Mouse (Mus musculus) spleen, postnatal 36 days (tissue): Measurements from ENCODE around the gene Vac14.

Experiments
- DNase-seq, 2 experiments: peaks; one replicate each; pipeline ENCODE4 v3.0.0; 2022; ENCODE audit warnings: low spot score in 2 of 2, mixed read lengths in 1 of 2

Vac14 gene

DNA sequence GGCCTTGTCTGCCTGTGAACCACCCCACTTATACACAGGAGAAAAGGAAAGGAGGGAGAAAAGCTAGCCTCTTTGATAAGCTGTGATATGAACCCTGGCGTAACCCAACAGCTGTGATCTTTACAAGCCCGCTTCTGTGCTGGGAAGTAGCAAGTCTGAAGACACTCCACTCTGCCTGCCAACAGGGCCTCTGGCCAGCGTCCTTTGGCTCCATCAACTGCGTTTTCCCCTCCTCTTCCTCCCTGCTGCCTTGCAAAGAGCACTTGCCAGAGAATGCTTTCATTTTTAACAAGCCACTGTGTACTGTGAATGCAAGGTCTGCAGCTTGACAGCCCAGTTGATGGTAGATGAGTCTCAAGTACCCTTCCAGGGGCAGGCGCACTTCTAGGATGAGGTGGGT lies 69.3 kb downstream of the Vac14 start:
- peak; percentile 15 to 39 for DNase-seq

DNA sequence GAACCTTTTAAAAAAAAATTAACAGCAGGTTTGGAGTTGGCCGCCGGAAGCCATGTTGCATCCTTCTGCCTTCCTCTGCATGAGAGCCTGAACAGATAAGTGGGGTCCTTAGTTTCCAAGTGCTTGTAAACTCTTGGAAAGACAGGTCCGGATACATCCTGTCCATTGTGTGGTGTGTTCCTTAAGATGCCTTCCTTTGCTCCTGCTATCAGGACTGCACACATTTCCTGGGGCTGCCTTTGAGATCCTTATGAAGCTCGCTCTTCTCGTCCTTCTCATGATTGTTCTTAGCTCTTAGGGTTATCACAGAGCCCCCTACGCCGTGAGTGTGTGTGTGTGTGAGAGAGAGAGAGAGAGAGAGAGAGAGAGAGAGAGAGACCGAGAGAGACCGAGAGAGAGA lies 71.6 kb downstream of the Vac14 start:
- DNase-seq = no peak

DNA sequence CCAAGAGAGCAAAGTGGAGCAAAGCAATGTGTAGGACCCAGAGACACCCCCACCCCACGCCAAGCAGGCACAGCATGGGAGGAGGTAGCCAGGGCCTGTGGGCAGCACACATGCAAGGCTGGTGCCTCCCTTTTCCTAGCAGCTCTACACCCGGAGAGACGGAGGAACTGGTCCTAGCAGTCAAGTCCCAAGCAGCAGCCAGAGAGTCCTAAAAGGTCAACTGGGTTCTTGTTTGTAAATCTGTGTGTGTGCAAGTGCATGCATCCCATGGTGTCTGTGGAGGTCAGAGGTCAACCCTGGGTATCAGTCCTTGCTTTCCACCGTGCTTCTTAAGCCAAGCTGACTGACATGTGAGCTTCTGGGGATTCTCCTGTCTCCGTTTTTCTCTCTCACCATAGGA lies 75.8 kb downstream of the Vac14 start:
- no peak for DNase-seq

DNA sequence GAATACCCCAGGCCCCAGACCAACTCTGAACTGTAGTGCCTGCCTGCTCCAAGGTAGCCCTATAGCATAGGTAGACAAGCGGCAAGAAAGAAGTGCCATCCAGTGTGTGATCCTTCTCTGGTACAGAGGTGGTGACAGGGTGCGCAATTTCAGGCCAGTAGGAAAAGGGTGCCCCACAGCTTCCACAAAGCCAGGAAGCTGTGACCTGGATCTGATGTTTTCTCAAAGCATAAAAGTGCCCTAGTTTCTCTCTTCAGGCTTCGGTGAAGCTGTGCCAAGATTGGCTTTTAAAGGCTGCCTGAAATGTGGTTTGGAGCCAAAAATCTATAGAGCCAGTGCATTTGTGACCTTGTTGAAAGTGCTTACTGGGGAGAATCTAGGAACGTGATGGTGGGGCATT lies 76.4 kb downstream of the Vac14 start:
- DNase-seq = no peak

DNA sequence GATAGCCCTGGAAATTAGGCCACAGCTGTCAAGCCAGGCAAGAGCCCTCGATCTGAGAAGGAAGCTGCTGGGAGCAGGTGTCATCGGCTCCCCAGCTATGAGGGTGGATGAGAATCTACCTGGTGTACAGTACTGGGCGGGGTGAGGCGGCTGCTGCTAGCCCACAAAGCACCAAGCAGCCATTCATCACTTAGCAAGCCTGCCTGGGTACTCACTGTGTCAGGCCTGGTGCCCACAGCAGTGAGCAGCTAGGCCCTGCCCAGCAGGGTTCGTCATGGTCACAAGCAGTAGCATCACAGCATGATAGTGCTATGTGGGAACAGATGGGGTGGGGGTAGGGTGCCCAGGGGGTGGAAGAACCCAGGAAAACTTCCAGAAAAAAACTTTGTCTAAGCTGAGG lies 77.0 kb downstream of the Vac14 start:
- DNase-seq = no peak

DNA sequence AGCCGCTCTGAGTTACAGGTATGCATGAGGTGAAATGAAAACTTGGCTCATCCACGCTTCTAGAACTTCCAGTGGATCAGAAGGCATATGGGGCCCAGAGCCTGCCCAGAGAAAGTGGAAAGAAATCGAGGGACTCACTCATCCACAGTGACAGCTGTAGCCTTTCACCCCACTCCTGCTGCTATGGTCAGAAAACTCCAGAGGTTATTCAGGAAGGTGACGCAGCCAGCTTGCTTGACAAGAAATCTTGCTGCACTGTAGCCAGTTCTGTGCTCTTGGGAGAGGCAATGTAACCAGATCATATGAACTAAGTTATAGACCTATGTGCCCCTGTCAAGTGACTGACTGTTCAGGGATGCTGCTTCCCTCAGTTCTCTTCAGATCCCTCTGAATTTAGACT lies 77.7 kb downstream of the Vac14 start:
- no peak for DNase-seq

DNA sequence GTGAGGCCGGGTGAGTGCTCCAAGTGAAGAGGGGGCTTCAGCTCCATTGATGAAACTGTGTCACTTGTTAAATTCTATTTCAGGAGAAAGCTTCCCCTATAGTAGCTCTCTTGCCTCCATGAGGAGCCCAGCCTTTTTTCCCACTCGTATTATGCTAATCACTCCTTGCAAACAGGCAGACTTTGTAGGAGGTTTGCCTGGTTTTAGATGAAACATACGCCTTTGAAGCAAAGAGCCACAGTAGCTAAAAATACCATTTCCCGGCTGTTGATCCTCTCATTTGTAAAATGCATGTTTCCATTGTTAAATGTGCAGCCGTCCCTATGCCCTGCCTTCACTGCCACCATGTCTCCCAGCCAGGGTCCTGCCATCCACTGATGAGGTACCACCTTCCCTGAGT lies 79.2 kb downstream of the Vac14 start:
- DNase-seq = no peak

DNA sequence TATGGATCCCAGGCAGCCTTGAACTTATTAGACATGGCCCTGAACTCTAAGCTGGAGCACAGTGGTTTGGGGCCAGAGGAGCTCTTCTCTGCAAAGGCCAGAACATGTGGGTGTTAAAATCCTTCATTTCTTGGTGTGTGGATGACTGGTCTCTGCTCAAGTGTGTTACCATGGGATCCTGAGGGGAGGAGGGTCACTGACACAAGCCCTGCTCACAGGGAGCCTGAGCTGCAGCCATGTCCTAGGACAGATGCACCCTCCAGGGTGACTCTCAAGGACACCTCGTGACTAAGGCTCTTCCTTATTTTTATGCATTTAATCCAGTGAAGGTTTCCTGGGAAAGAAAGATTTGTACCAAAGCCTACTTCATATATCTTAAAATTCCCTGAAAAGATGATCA lies 79.7 kb downstream of the Vac14 start:
- no peak for DNase-seq

DNA sequence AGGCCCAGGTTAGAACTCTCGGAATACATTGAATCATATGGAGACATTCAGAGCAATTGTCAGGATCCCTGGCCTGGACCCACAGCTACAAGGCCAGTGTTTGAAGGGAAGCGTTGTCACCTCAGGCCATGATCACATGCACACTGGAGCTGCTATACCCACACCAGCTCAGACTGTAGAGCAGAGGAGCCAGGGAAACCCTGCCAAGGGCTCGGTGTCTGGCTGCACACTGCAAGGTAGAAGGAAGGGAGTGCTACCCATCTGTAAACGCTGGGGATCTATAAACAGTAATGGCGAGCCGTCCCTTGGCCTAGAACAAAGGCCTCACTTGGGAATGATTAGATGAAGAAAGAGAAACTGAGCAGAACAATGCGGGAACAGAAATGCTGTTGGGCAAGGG lies 81.1 kb downstream of the Vac14 start:
- DNase-seq = no peak

DNA sequence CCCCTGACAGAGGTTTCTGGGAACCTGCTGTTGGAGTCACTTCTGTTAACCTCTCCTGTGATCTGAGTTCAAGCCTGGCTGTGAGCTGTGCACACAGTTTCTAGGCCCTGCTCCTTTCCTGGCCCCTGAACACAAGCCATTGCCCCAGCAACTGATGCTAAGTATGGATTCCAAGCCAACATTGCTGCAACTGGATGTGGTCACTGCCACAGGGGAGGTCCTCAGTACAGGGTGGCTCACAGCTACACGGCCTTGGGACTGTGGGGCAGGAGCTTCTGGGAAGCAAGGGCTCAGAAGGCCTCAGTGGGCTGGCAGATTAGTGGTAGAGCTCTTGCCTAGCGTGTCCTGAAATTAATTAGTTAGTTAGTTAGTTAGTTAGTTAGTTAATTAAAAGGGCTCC lies 82.2 kb downstream of the Vac14 start:
- DNase-seq = no peak

DNA sequence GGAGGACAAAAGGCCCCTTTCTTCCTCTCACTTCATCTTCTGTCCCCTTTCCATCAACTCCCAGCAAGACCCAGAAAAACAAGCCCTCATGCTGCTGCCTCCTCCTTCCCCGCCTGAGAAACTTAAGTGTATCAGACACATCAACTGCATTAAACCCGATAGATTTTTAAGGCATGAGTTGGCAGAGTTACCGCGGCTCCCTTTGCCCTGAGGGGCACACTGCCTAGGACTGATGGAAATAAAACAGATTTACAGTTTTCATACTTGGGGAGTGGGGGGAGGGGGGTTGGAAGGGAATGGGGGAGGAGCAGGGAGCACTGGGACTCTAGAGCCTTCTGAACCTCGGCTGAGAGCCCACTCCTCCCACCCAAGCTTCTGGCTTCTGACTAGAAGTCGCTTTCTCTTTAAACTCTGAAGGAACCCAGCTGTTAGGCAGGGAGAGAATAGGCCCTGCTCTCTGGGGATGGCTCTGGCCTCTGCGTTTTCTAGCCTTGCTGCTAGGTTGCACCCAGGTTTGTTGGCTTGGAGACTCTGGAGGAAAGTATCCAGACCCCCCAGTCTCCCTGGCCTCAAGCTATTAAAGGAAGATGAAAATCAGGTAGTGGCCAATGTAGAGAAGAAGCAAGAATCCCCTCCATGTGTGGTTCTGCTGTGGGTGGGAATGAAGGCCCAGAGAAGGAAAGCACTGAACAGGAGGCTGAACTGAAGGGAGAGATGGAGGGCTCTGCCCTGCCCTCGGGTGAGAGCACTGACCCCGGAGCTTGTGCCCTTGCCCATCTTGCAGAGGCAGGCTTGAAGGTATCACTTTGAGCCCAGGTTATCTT lies 84.5 kb downstream of the Vac14 start:
- no peak for DNase-seq

DNA sequence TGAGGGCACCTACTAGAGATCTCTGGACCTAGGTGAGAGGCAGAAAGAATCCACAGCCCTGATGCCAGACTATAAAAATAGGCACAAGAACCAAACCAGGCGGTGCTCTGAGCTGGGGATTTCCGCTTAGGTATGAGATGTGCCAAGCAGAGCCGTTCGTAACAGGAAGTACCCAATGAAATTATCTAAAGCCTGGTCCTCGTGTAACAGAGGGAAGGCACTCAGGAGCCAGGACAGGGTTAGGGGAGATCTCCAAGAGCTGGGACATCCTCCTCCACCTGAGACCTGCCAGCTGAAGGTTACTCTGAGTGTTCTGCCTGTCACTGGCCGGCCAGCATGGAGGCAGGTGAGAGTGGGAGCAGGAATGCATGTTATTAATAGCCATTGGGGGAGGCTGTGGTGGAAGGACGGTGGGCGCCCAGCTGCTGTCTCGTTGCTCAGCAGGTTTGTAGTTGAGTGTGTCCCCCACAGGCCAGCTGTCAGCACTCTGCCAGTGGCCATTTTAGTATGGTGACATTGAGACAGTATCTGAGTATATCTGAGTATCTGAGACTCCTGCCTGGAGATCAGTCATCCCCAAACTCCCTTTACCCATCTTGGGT lies 85.2 kb downstream of the Vac14 start:
- DNase-seq = no peak

DNA sequence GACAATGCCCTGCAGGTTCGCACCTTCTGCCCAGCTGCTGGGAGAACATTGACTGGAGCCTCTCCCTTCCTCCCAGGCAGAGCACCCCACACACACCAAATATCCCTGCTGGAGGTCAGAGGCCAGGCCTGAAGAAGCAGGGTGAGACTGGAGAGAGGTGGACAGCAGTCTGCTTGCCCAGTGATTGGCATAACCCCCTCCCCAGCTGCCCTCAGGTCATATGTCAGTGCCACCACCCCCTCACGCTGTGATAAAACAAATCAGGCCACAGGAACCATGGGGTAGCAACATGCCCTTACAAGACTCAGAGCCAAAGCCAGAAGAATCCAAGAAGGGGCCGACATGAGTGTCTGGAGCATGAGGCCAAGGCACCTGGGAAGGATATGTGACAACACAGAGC lies 85.7 kb downstream of the Vac14 start:
- no peak for DNase-seq

DNA sequence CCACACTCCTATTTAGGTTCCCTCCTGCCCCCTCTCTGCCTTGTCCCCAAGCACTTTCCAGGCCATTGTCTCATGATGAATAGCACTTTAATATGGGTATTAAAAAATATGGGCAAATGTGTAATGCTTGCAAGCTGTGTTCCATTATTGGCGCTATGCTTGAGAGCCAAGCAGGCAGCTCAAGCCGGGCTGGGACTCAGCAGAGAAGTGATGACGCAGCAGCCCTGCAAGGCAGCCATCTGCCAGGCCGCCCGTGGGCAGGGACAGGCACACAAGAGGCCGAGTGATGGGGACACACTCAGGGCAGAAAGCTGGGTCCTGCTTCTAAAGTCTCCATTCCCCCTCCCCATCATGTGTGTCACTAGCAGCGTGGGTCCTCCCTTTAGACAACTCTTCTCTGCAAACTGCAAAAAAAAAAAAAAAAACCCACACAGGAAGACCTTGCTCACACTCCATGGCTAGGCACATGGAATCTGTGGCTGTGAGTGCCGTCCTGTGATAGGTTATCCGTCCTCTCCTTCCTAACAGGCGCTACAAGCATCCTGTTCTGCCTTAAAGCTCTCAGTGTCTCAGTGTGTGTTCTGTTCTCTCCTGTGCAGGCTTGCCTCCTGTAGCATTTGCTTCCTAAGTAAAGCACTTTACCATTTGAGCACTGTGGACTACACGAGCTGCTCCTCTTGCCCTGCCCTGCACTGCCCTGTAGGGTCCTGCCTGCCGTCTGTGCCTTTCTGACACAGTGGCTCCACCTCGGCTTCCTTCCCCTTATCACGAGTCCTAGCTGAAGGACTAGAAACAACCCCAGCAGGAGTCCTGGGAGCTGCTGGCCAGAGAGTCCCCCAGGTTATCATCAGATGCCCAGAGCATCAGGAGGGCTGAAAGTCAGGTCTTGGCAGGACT lies 87.3 kb downstream of the Vac14 start:
- no peak for DNase-seq

DNA sequence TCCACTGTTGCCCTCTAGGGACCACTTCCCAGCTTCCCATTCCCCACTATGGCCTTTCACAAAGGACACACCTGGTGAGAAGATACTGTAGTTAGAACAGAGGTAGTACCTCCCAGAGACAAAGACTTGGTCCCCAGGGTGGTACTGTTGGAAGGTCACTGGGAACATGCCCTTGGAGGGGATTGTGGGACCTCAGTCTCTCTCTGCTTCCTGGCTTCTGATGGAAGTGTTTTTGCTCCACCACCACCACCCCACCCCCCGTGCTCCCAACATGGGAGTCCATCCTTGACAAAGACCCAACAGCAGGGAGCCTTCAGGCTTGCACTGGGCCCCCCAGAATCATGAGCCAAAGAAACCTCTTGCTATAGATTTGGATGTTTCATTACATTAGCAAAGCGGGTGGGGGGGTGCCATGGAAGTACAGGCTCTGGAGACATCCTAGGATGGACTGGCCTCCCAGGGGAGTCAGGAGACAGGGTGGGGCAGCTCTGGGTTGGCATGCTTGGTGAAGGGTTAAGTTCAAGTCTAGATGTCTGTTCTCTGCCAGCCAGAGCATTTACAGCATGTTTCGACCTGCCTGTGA lies 88.0 kb downstream of the Vac14 start:
- no peak for DNase-seq

DNA sequence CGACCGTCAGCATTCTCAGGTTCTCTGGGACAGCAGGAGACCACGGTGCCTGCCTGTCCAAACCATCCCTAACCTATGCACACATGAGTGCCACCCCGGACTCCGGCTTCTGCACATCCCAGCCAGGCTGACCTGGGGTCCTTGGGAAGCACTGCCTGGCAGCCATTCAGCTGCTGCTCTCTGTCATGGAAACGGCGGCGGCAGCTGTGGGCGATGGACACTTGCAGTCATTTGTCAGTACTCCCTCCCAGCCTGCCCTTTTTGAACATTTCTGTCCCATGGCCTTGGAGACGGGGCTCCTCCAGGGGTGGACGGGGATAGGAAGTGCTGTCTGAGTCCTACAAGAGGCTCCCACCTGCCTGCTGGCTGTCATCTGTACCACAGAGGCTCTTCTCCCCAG lies 90.0 kb downstream of the Vac14 start:
- DNase-seq = no peak

DNA sequence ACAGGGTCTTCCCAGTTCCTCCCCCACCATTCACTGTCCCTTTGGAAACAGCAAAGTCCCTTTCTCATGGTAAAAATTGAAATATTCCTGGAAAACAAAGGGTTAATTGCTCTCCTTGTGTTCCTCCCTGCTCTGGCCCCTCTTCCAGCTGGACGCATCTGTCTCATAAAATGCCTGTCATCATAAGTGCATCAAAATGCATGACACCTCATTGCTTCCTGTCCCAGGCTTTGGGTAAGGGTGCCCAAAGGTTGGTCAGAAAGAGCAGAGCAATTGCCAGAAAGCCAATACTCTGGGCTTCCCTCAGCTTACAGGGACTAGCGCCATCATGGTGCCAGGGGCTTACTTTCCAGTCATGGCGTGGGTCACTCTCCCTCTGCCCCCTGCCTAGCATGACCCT lies 92.2 kb downstream of the Vac14 start:
- no peak for DNase-seq

DNA sequence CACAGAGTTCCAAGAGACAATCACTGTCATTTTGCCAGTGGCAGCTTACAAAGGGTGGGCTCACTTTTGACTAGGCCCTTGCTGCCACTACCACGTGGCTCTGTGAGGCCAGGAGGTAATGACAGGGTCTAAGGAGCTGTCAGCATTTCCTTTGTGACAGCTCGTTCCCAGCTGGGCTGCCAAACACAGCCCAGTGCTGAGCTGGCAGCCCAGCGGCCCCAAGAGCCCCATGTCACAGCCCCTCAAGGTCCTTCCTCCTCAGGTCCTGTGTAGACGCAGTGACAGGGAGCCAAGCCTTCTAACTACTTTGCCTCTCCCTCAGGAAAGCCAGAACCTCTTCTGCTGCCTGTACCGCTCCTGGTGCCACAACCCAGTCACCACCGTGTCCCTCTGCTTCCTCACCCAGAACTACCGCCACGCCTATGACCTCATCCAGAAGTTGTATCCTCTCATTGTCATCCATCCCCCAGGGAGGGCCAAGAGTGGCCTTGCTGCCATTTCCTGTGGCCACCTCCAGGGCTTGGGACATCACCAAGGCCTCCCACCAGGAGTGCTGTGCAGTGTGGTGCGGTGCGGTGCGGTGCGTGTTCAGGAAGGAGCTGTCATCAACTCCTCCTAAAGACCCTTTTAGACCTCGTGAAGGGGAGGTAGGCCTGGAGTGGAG lies 93.0 kb downstream of the Vac14 start:
- DNase-seq = no peak

DNA sequence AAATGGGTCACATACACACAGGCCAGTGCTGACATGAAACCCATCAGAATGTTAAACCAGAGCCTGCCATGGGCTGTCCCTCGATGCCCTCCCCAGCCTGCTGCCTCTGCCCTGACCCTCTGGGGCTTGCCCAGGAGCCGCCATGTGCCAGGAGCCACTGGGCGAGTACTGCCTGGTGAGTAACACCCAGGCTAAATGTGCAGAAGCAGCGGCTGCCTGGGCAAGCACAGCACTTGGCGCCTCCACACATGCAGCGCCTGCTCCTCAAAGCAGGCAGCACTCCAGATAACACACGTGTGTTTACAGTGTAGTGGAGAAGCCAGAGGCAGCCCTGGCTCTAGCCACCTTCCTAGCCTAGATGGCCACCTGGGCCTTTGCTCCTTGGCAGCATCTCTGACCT lies 94.7 kb downstream of the Vac14 start:
- no peak for DNase-seq

DNA sequence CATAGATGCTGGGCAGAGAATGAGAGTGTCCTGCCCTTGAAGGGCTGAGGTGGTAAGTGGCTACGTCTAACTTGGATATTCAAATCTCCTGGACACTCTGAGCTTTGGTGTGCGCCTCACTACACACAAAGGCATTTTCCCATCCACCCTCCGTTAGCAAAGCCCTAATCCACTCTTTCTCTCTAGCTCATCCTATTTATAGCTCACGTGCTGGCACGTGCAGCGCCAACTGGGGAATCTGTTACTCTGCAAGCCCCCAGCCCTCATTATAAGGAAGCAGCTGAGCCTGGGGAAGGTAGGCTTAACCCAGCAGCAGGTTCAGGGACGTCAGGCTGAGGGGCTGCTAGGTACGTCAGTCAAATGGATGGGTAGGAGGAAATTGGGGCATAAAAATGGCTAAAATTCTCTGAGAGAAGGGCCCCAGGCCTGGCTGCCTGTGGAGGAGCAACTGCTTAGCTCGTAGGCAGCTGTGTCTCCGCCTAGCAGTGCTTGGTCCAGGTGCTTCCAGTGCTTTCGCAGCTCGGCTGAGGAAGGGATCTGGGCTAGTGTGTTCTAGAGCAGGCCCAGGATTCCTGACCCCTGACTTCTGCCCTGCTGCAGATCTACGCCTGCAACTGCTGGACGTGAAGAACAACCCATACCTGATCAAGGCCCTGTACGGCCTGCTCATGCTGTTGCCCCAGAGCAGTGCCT lies 96.6 kb downstream of the Vac14 start:
- DNase-seq = no peak

DNA sequence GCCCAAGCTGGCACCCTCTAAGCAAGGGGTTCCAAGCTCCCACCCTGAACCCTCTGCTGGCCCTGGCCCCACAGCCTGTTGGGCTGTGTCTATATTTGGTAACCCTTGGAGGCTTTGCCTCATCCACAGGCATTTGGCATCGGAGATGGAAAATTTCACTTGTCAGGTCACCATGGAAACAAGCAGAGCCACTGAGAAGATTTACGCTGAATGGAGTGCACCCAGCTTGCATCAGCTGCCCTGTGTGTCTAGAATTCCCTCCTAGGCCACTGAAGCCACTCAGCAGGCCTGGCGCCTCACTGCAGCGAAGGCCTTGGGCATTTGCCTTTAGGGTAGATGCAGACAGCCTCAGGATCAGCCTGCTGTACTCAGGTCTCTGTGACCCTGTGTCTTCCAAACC lies 97.7 kb downstream of the Vac14 start:
- DNase-seq = peak in 1 of 2 experiments; percentile 27
